Mouse (Mus musculus) CH12.LX (cell line): ENCODE measurements around the gene Ptprg.

Source experiments
- CTCF ChIP-seq, 2 experiments: IDR thresholded peaks in 1 of 2; conservative IDR thresholded peaks in 1 of 2; 2 replicates each; pipeline ENCODE4 v1.5.1; 2011 to 2012; ENCODE audit warnings: low read depth in 2 of 2, low read length in 2 of 2, improper control_type of control experiment in 1 of 2, inconsistent platforms in 1 of 2, mild to moderate bottlenecking in 1 of 2, moderate library complexity in 1 of 2
- NRF1 ChIP-seq: IDR thresholded peaks from 2 replicates; pipeline ENCODE4 v1.6.1; 2014; ENCODE audit warnings: low read depth, mild to moderate bottlenecking, inconsistent platforms, low read length, improper control_type of control experiment, moderate library complexity
- POLR2A ChIP-seq: IDR thresholded peaks from 2 replicates; pipeline ENCODE4 v1.6.1; 2011; ENCODE audit warnings: low read depth, mild to moderate bottlenecking, improper control_type of control experiment, low read length

- no peak for TF ChIP-seq POLR2A
- no peak for TF ChIP-seq NRF1
- TF ChIP-seq CTCF (conservative IDR thresholded peaks at IDR 0.05 in 1 of 2, IDR thresholded peaks at IDR 0.05 in 1 of 2; ENCODE audit: low read depth in 2 of 2, low read length in 2 of 2) = no peak
These were observed 7.4 kb downstream of the Ptprg start for GRCm38 (mm10) chr14:11560641-11561232.
